Mouse (Mus musculus) erythroblast, embryonic 14.5 days (primary cell): ENCODE results near the gene Fbxo10. TPM values are rescaled to one million over a fixed set of nuclear protein-coding genes. Genes with fewer than 3 reads are reported as not detected.
"Not testable (repeated sequence)": the region's sequence is repeated elsewhere in the genome, so short reads cannot be mapped to it uniquely, and the experiment has no call there.

Experiments used
- H3K27me3 ChIP-seq: 2 replicates; pipeline ENCODE4 v1.6.1; 2012; ENCODE audit warnings: inconsistent platforms; ENCODE audit not compliant: control insufficient read depth
- H3K36me3 ChIP-seq: 2 replicates; pipeline ENCODE4 v1.6.1; 2012; ENCODE audit warnings: mild to moderate bottlenecking, inconsistent platforms; ENCODE audit not compliant: control insufficient read depth
- H3K4me1 ChIP-seq: 2 replicates; pipeline ENCODE4 v1.6.1; 2012; ENCODE audit warnings: inconsistent platforms; ENCODE audit not compliant: control insufficient read depth
- H3K4me3 ChIP-seq: replicated peaks from 2 replicates; pipeline ENCODE3; 2012; ENCODE audit warnings: moderate library complexity, mild to moderate bottlenecking, inconsistent platforms
- H3K9me3 ChIP-seq: 2 replicates; pipeline ENCODE4 v1.6.1; 2012; ENCODE audit warnings: low read length, inconsistent platforms, mixed read lengths; ENCODE audit not compliant: control insufficient read depth
- GATA1 ChIP-seq: IDR thresholded peaks from 2 replicates; pipeline ENCODE4 v1.6.1; 2012; ENCODE audit warnings: low read length, inconsistent platforms, mixed read lengths
- TAL1 ChIP-seq: IDR thresholded peaks from 3 replicates; pipeline ENCODE4 v1.6.1; 2012; ENCODE audit warnings: low read length, inconsistent platforms, mixed read lengths
- polyA plus RNA-seq: library from polyadenylated mRNA; stranded (reverse); fragments of >175 nt; gene quantifications from 2 replicates; pipeline ENCODE4 v1.2.3, GENCODE M21; 2012

Gene Fbxo10
- polyA plus RNA-seq, 1 experiment: 0.60 TPM

- no peaks in the 10 kb centered on the region for H3K9me3 ChIP-seq
- H3K4me3 ChIP-seq: peak overlapping the region; percentile 99
- H3K36me3 ChIP-seq: no peaks in the 10 kb centered on the region; the same call in 1 of the 2 replicates
- no peak for TF ChIP-seq TAL1
- peak; percentile 3; the same call in 1 of the 2 replicates for TF ChIP-seq GATA1
- H3K27me3 ChIP-seq: no peaks in the 10 kb centered on the region
- H3K4me1 ChIP-seq: peaks cover 46% of the 10 kb centered on the region
Measured at GRCm38 (mm10) chr4:45013031-45013431, 71.4 kb downstream of the Fbxo10 start.

DNA sequence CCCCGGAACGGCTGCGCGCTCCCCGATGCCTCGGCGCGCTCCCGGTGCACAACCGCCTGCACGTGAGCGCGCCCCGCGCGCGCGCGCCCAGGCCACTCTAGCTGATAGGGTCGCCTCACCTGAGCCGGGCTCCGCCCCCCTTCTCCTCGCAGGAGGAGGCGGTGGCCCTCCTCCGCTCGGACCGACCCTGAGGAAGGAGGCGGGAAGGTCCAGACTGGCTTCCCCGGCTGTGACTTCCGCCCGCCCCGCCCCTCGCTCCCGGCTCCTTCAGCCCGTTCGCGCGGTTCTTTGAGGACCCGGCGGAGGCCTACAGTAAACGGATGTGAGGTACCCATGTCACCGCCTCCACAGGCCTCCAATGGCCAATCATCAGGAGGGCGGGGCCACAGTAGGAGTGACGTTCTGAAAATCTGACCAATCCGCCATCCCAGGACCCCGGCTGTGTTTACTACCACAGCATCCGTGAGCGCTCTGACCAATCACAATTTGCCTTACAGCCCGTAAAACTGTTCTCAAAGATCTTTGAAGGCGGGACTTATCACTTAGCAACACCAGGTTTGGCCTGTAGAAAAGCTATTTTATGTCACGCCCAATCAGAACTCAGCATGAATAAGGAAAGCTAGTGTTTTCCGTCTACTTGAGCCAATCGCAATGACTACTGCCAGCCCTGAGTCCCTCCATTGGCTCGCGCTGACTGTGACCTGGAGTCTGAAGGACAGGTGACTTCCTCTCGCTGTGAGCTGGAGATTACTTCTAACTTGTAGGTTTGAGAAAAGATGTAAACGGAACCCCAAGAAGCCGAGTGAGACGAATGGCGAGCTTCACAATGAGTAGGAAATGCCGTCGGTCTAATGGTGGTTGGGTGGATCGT lies 72.1 kb downstream of the Fbxo10 start, which contains the start of gene Zbtb5:
TSS of gene Zbtb5 (minus strand) at position 308 of the 871 bp plus-strand sequence.
- Histone ChIP-seq H3K36me3 (no peaks in the 10 kb centered on the region; the same call in 1 of the 2 replicates), H3K4me3 (peak within 1 kb of the TSS; percentile 99), H3K4me1 (peaks cover 44% of the 10 kb centered on the region), H3K9me3 (no peaks in the 10 kb centered on the region), H3K27me3 (no peaks in the 10 kb centered on the region)
- TF ChIP-seq GATA1 (no peak), TAL1 (no peak)

DNA sequence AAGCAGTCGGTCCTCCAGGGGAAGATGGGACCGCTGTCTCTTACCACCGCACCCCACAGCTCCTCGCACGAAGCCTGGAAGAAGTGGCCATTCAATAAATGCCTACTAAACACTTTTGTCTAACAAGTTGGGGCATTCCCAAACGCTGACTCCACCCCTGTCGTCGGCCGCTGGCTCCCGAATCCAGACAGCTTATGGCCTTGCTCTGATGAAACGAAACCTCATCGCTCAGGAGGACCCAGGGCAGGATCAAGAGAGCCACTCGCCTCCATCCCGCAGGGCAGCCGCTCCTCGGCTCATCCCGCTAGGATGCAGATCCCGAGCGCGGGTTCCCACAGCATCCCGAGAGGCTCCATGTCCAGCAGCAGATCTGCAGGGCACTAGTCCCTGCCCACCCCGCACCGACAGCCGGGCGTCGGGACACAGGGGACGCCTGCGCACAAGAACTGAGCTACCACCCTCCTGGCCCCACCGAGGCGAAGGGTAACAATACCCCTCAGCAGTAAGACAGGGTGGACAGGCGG lies 72.8 kb downstream of the Fbxo10 start:
- peaks cover 47% of the 10 kb centered on the region for H3K4me1 ChIP-seq
- no peaks in the 10 kb centered on the region for H3K27me3 ChIP-seq
- no peaks in the 10 kb centered on the region for H3K9me3 ChIP-seq
- TF ChIP-seq GATA1 (no peak), TAL1 (no peak)
- peak overlapping the region; percentile 99 for H3K4me3 ChIP-seq
- peaks cover 1% of the 10 kb centered on the region for H3K36me3 ChIP-seq

DNA sequence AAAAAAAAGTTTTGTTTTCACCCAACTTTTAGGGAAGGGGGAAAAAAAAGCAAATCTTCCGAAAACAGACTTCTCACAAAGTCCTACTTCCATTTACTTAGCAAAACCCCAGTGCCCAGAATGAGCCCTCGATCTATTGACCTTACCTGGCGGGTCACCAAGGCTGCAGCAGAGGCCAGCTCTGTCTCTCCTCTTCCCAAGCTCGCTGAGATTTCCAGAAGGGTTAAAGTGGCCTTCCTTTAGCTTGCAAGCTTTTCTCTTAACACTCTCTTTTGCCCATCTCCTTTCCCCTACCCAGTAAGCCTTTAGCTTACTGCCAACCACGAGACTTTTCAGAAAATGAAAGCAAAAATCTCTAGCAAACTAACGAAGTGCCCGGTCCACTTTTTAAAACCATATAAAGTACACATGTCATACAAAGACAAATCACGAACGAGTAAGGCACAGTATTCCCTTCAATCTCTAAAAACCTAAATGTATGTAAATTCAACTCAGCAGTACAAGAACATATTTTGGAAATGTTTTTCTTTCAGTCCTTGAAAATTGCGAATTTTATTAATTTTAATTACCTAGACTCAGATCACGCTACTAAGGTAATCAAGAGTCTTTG lies 73.5 kb downstream of the Fbxo10 start:
- Histone ChIP-seq H3K36me3 (peaks cover 2% of the 10 kb centered on the region), H3K4me1 (peaks cover 45% of the 10 kb centered on the region), H3K27me3 (no peaks in the 10 kb centered on the region), H3K9me3 (no peaks in the 10 kb centered on the region), H3K4me3 (peak overlapping the region; percentile 99)
- no peak for TF ChIP-seq GATA1
- no peak for TF ChIP-seq TAL1

DNA sequence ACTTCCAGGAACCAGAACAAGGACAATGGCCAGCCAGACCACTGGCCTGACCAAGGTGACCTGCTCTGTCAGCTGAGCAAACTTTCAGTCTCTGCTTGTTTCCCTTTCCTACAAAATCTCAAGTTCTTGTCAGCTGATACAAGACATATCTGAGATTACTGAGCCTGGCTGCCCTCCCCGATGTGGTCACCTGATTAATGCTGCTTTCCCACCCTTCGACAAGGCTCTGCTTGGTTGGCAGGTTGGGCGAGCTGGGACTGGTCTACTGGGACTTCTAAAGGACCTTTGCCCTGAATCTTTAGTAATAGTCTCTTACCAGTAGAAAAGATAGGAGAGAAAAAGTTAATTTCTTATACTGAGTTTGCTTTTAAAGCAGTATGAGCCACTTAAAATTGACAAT lies 79.0 kb downstream of the Fbxo10 start:
- no peak for TF ChIP-seq TAL1
- Histone ChIP-seq H3K27me3 (no peaks in the 10 kb centered on the region), H3K4me3 (no peak overlapping the region), H3K9me3 (no peaks in the 10 kb centered on the region), H3K36me3 (peaks cover 17% of the 10 kb centered on the region), H3K4me1 (peaks cover 20% of the 10 kb centered on the region)

DNA sequence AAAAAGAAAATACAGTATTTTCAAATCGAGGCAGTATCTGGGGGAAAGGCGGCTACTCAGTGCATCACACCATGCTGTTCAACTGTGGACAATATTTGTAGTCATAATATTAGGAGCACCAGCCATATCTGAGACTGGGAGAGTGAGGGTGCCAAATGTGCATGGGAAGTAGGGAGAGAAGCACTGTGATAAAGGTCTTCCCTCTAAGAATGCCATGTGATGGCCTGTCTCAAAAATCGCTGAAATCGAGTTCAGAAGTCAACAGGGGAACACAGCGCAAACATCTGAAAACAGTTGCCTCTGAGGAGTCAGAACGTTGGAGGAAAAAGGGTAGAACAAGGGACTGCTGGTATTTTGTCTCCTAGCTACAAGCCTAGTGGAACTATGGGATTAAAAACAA lies 84.4 kb downstream of the Fbxo10 start:
- no peak for TF ChIP-seq TAL1
- no peak for TF ChIP-seq GATA1
- Histone ChIP-seq H3K27me3 (no peaks in the 10 kb centered on the region), H3K36me3 (peaks cover 21% of the 10 kb centered on the region), H3K9me3 (no peaks in the 10 kb centered on the region; the same call in 1 of the 2 replicates), H3K4me3 (no peak overlapping the region), H3K4me1 (peaks cover 30% of the 10 kb centered on the region)

- no peaks in the 10 kb centered on the region for H3K27me3 ChIP-seq
- peaks cover 49% of the 10 kb centered on the region for H3K4me1 ChIP-seq
- H3K36me3 ChIP-seq: peaks cover 30% of the 10 kb centered on the region
- TF ChIP-seq TAL1 (no peak), GATA1 (no peak)
- no peak overlapping the region for H3K4me3 ChIP-seq
- H3K9me3 ChIP-seq: peaks cover 7% of the 10 kb centered on the region
Measured at GRCm38 (mm10) chr4:44998071-44998470, 86.3 kb downstream of the Fbxo10 start.

GRCm38 (mm10) chr4:44994776-44995175 lies 89.6 kb downstream of the Fbxo10 start:
- Histone ChIP-seq H3K36me3 (peaks cover 61% of the 10 kb centered on the region), H3K4me3 (no peak overlapping the region), H3K4me1 (peaks cover 55% of the 10 kb centered on the region), H3K27me3 (no peaks in the 10 kb centered on the region), H3K9me3 (peaks cover 7% of the 10 kb centered on the region)
- TF ChIP-seq GATA1 (no peak), TAL1 (no peak)

- H3K4me1 ChIP-seq: peaks cover 55% of the 10 kb centered on the region
- peak overlapping the region; percentile 40 for H3K4me3 ChIP-seq
- peaks cover 7% of the 10 kb centered on the region for H3K9me3 ChIP-seq
- H3K36me3 ChIP-seq: peaks cover 71% of the 10 kb centered on the region
- no peaks in the 10 kb centered on the region for H3K27me3 ChIP-seq
- peak; percentile 91 for TF ChIP-seq TAL1
- peak; percentile 63 for TF ChIP-seq GATA1
Measured at GRCm38 (mm10) chr4:44993847-44994246, 90.6 kb downstream of the Fbxo10 start.

- not testable (repeated sequence) for H3K9me3 ChIP-seq, H3K27me3 ChIP-seq, H3K4me3 ChIP-seq
- peaks cover 54% of the 10 kb centered on the region for H3K4me1 ChIP-seq
- H3K36me3 ChIP-seq: peaks cover 77% of the 10 kb centered on the region
Measured at GRCm38 (mm10) chr4:44993179-44993578, 91.2 kb downstream of the Fbxo10 start.

DNA sequence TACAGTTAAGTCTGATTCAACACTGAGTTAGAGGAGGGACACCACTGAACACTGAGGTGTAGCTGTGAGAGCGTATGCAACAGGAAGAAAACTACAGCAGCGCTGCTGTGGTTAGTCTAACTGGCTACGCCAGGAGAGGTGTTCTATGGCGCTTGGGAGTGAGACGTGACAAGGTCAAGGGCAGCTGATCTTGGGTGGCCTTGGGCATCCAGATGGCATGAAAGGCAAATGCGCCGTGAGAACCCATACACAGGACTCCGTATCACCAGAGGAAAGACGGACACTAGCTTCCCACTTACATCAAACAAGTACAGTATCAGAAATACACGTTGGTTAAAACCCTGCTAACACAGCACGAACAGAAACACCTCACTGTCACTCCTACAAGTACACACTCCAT lies 92.1 kb downstream of the Fbxo10 start:
- not testable (repeated sequence) for H3K27me3 ChIP-seq, H3K9me3 ChIP-seq, H3K4me3 ChIP-seq
- peaks cover 48% of the 10 kb centered on the region for H3K4me1 ChIP-seq
- H3K36me3 ChIP-seq: peaks cover 84% of the 10 kb centered on the region
